Mouse (Mus musculus): ENCODE measurements around the gene Dnajc25. TPM values are rescaled to one million over a fixed set of nuclear protein-coding genes. Genes with fewer than 3 reads are reported as not detected.

Dnajc25 gene
- polyA plus RNA-seq (2012; rRNA removed): 3.2 and 3.3 TPM in 2 replicates

DNA sequence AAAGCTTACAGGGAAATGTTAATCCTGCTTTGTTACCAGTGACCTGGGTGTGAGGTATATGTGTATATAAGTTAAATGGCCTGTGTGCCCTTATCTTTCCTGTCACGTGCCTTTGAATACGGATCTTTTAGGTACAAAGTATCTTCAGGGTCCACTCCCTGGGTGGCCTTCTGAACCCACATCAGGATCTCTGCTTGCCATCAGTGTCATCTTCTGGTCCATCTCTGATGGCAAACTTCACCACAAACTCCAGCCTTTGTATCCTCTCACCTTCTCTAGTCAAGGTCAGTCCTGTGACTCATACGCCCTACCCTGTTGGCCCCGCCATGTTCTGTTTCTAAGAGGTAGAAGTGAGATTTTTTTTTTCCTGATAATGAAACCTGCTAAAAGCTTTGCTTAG, at the start of gene Dnajc25:
Gene Dnajc25, plus strand, starts transcription at position 301 of the 400 bp plus-strand sequence.
- H3K27ac ChIP-seq (ENCODE audit: insufficient read depth, low read length): no peak within 1 kb of the TSS
- H3K4me1 ChIP-seq (ENCODE audit: control insufficient read depth, insufficient read depth, low read length): no peaks in the 10 kb centered on the region
- no peak for TF ChIP-seq CTCF (IDR thresholded peaks at IDR 0.05; ENCODE audit: extremely low read depth, insufficient read depth, low read length)
- no peak for TF ChIP-seq POLR2A (IDR thresholded peaks at IDR 0.05; ENCODE audit: extremely low read depth, insufficient read depth, low read length)
- no peak within 1 kb of the TSS for H3K4me3 ChIP-seq (ENCODE audit: insufficient read depth, low read length)

GRCm38 (mm10) chr4:58948391-58948790, 46.5 kb upstream of the Dnajc25 start:
- no peak overlapping the region for H3K4me3 ChIP-seq (ENCODE audit: insufficient read depth, low read length)
- TF ChIP-seq POLR2A (IDR thresholded peaks at IDR 0.05; ENCODE audit: extremely low read depth, insufficient read depth, low read length) (no peak), CTCF (IDR thresholded peaks at IDR 0.05; ENCODE audit: extremely low read depth, insufficient read depth, low read length) (no peak)
- H3K4me1 ChIP-seq (ENCODE audit: control insufficient read depth, insufficient read depth, low read length): peaks cover 3% of the 10 kb centered on the region; the same call in 1 of the 2 replicates
- H3K27ac ChIP-seq (ENCODE audit: insufficient read depth, low read length): no peak overlapping the region

DNA sequence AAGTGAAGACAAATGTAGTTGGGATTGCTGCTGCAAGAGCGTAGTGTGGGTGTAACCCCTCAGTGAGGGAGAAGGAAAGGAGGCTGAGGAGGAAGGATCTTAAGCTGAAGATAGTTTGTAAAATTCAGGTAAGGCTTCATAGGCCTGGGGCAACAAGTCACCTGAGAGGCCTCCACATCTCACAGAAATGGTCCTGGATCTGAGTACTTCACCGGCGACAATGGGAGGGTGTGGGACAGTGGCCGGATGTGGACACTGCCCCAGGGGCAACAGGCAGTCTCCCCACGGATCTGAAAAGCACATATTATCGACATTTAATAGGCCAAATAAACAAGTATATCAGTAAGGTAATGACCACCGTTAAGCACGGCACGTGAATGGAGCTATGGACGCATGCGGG, 42.2 kb upstream of the Dnajc25 start:
- Histone ChIP-seq H3K4me1 (ENCODE audit: control insufficient read depth, insufficient read depth, low read length) (peaks cover 1% of the 10 kb centered on the region; the same call in 1 of the 2 replicates), H3K27ac (ENCODE audit: insufficient read depth, low read length) (no peak overlapping the region), H3K4me3 (ENCODE audit: insufficient read depth, low read length) (no peak overlapping the region)
- TF ChIP-seq POLR2A (IDR thresholded peaks at IDR 0.05; ENCODE audit: extremely low read depth, insufficient read depth, low read length): no peak
- TF ChIP-seq CTCF (IDR thresholded peaks at IDR 0.05; ENCODE audit: extremely low read depth, insufficient read depth, low read length): no peak

DNA sequence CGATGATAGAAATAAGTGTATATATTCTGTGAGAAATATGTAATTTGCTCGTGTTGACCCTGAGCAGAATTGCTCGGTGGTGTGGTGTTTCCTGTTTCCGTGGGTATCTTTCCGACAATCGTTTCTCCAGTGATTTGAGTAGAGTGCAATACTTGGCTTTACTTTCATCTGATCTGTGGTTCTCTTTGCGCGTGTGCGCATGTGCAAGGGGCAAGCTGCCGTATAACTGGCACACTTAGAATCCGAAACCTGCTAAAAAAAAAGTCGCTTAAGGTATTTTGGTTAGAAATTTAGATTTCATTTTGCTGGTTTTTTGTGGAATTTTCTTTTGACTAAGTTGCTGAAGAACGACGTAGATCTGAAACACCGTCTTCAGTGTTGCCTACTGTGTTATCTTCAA, 33.1 kb upstream of the Dnajc25 start:
- Histone ChIP-seq H3K4me3 (ENCODE audit: insufficient read depth, low read length) (no peak overlapping the region), H3K4me1 (ENCODE audit: control insufficient read depth, insufficient read depth, low read length) (no peaks in the 10 kb centered on the region), H3K27ac (ENCODE audit: insufficient read depth, low read length) (no peak overlapping the region)
- TF ChIP-seq POLR2A (IDR thresholded peaks at IDR 0.05; ENCODE audit: extremely low read depth, insufficient read depth, low read length): no peak
- TF ChIP-seq CTCF (IDR thresholded peaks at IDR 0.05; ENCODE audit: extremely low read depth, insufficient read depth, low read length): no peak

DNA sequence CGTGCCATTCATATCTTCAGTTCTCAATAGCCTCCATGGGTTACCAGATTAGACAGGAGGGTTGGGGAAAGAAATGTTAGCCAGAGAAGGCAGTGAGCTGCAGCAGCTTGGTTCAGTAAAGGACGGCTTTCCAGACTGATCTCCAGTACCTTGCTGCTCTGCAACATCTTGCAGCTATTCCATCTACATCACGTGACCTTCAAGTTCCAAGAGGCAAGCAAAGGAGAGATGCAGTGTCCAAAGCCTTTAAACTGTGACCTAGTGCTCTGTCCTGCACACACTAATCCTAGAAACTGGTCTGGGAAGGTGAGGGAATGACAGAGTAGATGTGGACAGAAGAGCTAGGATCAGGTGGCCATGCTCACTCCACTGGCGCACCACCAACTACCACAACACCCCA, 31.6 kb upstream of the Dnajc25 start:
- no peak for TF ChIP-seq POLR2A (IDR thresholded peaks at IDR 0.05; ENCODE audit: extremely low read depth, insufficient read depth, low read length)
- TF ChIP-seq CTCF (IDR thresholded peaks at IDR 0.05; ENCODE audit: extremely low read depth, insufficient read depth, low read length): no peak
- Histone ChIP-seq H3K4me1 (ENCODE audit: control insufficient read depth, insufficient read depth, low read length) (no peaks in the 10 kb centered on the region), H3K27ac (ENCODE audit: insufficient read depth, low read length) (no peak overlapping the region), H3K4me3 (ENCODE audit: insufficient read depth, low read length) (no peak overlapping the region)

GRCm38 (mm10) chr4:58965136-58965535, 29.7 kb upstream of the Dnajc25 start:
- Histone ChIP-seq H3K27ac (ENCODE audit: insufficient read depth, low read length) (no peak overlapping the region), H3K4me3 (ENCODE audit: insufficient read depth, low read length) (no peak overlapping the region), H3K4me1 (ENCODE audit: control insufficient read depth, insufficient read depth, low read length) (no peaks in the 10 kb centered on the region)
- TF ChIP-seq CTCF (IDR thresholded peaks at IDR 0.05; ENCODE audit: extremely low read depth, insufficient read depth, low read length) (no peak), POLR2A (IDR thresholded peaks at IDR 0.05; ENCODE audit: extremely low read depth, insufficient read depth, low read length) (no peak)

DNA sequence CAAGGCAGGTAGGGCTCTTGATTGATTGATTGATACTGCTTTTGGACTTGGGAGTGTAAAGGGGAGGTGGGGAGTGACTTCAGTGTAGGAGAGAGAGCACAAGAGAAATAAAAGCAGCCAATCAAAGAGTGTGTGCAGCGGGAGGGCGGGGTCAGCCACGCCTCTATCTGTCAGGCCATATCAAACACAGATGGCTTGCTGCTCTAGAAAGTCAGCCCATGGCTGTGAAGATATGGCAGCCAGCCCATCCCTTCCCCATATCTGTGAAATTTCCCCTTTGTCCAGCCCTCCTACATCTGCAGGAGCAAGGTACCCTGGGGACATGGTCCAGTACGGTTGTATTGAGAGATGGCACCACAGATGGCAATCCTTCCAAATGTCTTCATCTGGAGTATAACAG, 24.2 kb upstream of the Dnajc25 start:
- no peak for TF ChIP-seq POLR2A (IDR thresholded peaks at IDR 0.05; ENCODE audit: extremely low read depth, insufficient read depth, low read length)
- TF ChIP-seq CTCF (IDR thresholded peaks at IDR 0.05; ENCODE audit: extremely low read depth, insufficient read depth, low read length): no peak

GRCm38 (mm10) chr4:58975711-58976110, 19.2 kb upstream of the Dnajc25 start:
- TF ChIP-seq POLR2A (IDR thresholded peaks at IDR 0.05; ENCODE audit: extremely low read depth, insufficient read depth, low read length) (no peak), CTCF (IDR thresholded peaks at IDR 0.05; ENCODE audit: extremely low read depth, insufficient read depth, low read length) (no peak)
- Histone ChIP-seq H3K4me1 (ENCODE audit: control insufficient read depth, insufficient read depth, low read length) (no peaks in the 10 kb centered on the region), H3K27ac (ENCODE audit: insufficient read depth, low read length) (no peak overlapping the region), H3K4me3 (ENCODE audit: insufficient read depth, low read length) (no peak overlapping the region)

More for the DNA sequence above, 24.2 kb upstream of the Dnajc25 start:
- Histone ChIP-seq H3K4me3 (ENCODE audit: insufficient read depth, low read length) (no peak overlapping the region), H3K4me1 (ENCODE audit: control insufficient read depth, insufficient read depth, low read length) (no peaks in the 10 kb centered on the region), H3K27ac (ENCODE audit: insufficient read depth, low read length) (no peak overlapping the region)

- Histone ChIP-seq H3K4me1 (ENCODE audit: control insufficient read depth, insufficient read depth, low read length) (no peaks in the 10 kb centered on the region), H3K27ac (ENCODE audit: insufficient read depth, low read length) (no peak overlapping the region), H3K4me3 (ENCODE audit: insufficient read depth, low read length) (no peak overlapping the region)
- no peak for TF ChIP-seq CTCF (IDR thresholded peaks at IDR 0.05; ENCODE audit: extremely low read depth, insufficient read depth, low read length)
- no peak for TF ChIP-seq POLR2A (IDR thresholded peaks at IDR 0.05; ENCODE audit: extremely low read depth, insufficient read depth, low read length)
Measured at GRCm38 (mm10) chr4:58981421-58981820, 13.4 kb upstream of the Dnajc25 start.

- Histone ChIP-seq H3K4me3 (ENCODE audit: insufficient read depth, low read length) (no peak overlapping the region), H3K27ac (ENCODE audit: insufficient read depth, low read length) (no peak overlapping the region), H3K4me1 (ENCODE audit: control insufficient read depth, insufficient read depth, low read length) (no peaks in the 10 kb centered on the region)
- TF ChIP-seq CTCF (IDR thresholded peaks at IDR 0.05; ENCODE audit: extremely low read depth, insufficient read depth, low read length) (no peak), POLR2A (IDR thresholded peaks at IDR 0.05; ENCODE audit: extremely low read depth, insufficient read depth, low read length) (no peak)
Measured at GRCm38 (mm10) chr4:58982806-58983205, 12.1 kb upstream of the Dnajc25 start.
